Mouse (Mus musculus) CH12.LX (cell line): ENCODE data around the gene Gm17455. TPM values are rescaled to one million over a fixed set of nuclear protein-coding genes. Genes with fewer than 3 reads are reported as not detected.
A peak's percentile ranks its signal among the peaks of the same experiment; 100 is the strongest.

ENCODE experiments used
- DNase-seq: peaks from one replicate; pipeline ENCODE4 v3.0.0-alpha.2; 2013; ENCODE audit errors: extremely low read depth
- H3K27ac ChIP-seq: 2 replicates; pipeline ENCODE4 v1.5.1; 2012; ENCODE audit warnings: low read depth, mild to moderate bottlenecking, control low read depth, moderate library complexity; ENCODE audit not compliant: insufficient read depth
- H3K27me3 ChIP-seq: replicated peaks from 2 replicates; pipeline ENCODE3; 2012; ENCODE audit warnings: inconsistent platforms
- H3K36me3 ChIP-seq, 2 experiments: replicated peaks in 1 of 2; 2 replicates each; pipeline versions ENCODE3 to v1.6.1; 2012; ENCODE audit warnings: inconsistent platforms in 1 of 2, low read length in 1 of 2, mild to moderate bottlenecking in 1 of 2, mixed read lengths in 1 of 2, moderate library complexity in 1 of 2; ENCODE audit not compliant: control insufficient read depth in 1 of 2, insufficient read depth in 1 of 2
- H3K4me1 ChIP-seq, 2 experiments: 2 replicates each; pipeline ENCODE4 v1.6.1; 2012; ENCODE audit warnings: inconsistent platforms in 1 of 2, moderate library complexity in 1 of 2; ENCODE audit not compliant: insufficient read depth in 2 of 2, control insufficient read depth in 1 of 2
- H3K4me2 ChIP-seq: 2 replicates; pipeline ENCODE4 v1.6.1; 2012; ENCODE audit warnings: low read depth, mild to moderate bottlenecking, control low read depth; ENCODE audit not compliant: poor library complexity, insufficient read depth, severe bottlenecking
- H3K4me3 ChIP-seq, 3 experiments: fragments of 150-350 bp in 1 of 3; sonication (generic) in 1 of 3; replicated peaks in 1 of 3; 2 replicates each; pipeline versions ENCODE3 to v1.5.1; 2011 to 2012; ENCODE audit warnings: low read depth in 2 of 3, low read length in 2 of 3, mild to moderate bottlenecking in 2 of 3, moderate library complexity in 2 of 3, control low read depth in 1 of 3, improper control_type of control experiment in 1 of 3, inconsistent platforms in 1 of 3, mixed read lengths in 1 of 3; ENCODE audit not compliant: poor library complexity in 1 of 3
- H3K79me2 ChIP-seq: replicated peaks from 2 replicates; pipeline ENCODE4 v1.6.1; 2012; ENCODE audit warnings: mild to moderate bottlenecking, moderate library complexity; ENCODE audit not compliant: control insufficient read depth, poor library complexity, insufficient read depth, severe bottlenecking; ENCODE audit errors: extremely low read depth
- H3K9ac ChIP-seq: 2 replicates; pipeline ENCODE4 v1.6.1; 2012; ENCODE audit warnings: low read depth, mild to moderate bottlenecking, control low read depth, moderate library complexity; ENCODE audit not compliant: insufficient read depth
- H3K9me3 ChIP-seq: replicated peaks from 2 replicates; pipeline ENCODE3; 2012; ENCODE audit warnings: low read length, inconsistent platforms, mixed read lengths
- BHLHE40 ChIP-seq: IDR thresholded peaks from 2 replicates; pipeline ENCODE4 v1.6.1; 2011; ENCODE audit warnings: mild to moderate bottlenecking, low read depth, low read length, improper control_type of control experiment
- CHD1 ChIP-seq: IDR thresholded peaks from 2 replicates; pipeline ENCODE4 v1.6.1; 2012; ENCODE audit warnings: low read depth, low read length, improper control_type of control experiment, inconsistent platforms
- CHD2 ChIP-seq: IDR thresholded peaks from 2 replicates; pipeline ENCODE4 v1.6.1; 2011; ENCODE audit warnings: low read length, improper control_type of control experiment
- CTCF ChIP-seq, 2 experiments: IDR thresholded peaks in 1 of 2; conservative IDR thresholded peaks in 1 of 2; 2 replicates each; pipeline ENCODE4 v1.5.1; 2011 to 2012; ENCODE audit warnings: low read depth in 2 of 2, low read length in 2 of 2, improper control_type of control experiment in 1 of 2, inconsistent platforms in 1 of 2, mild to moderate bottlenecking in 1 of 2, moderate library complexity in 1 of 2
- E2F4 ChIP-seq: IDR thresholded peaks from 2 replicates; pipeline ENCODE4 v1.6.1; 2011; ENCODE audit warnings: low read depth, low read length, improper control_type of control experiment; ENCODE audit not compliant: insufficient replicate concordance
- EP300 ChIP-seq: IDR thresholded peaks from 2 replicates; pipeline ENCODE4 v1.6.1; 2011; ENCODE audit warnings: low read length, improper control_type of control experiment
- ETS1 ChIP-seq: conservative IDR thresholded peaks from 2 replicates; pipeline ENCODE4 v1.6.1; 2012; ENCODE audit warnings: low read depth, mild to moderate bottlenecking, inconsistent platforms, low read length, improper control_type of control experiment, moderate library complexity
- JUN ChIP-seq: IDR thresholded peaks from 2 replicates; pipeline ENCODE4 v1.6.1; 2011; ENCODE audit warnings: low read depth, mild to moderate bottlenecking, low read length, improper control_type of control experiment, moderate library complexity; ENCODE audit not compliant: insufficient read depth
- JUND ChIP-seq: conservative IDR thresholded peaks from 2 replicates; pipeline ENCODE4 v1.6.1; 2011; ENCODE audit warnings: low read depth, low read length, improper control_type of control experiment
- KAT2A ChIP-seq: IDR thresholded peaks from 2 replicates; pipeline ENCODE4 v1.6.1; 2012; ENCODE audit warnings: low read length, improper control_type of control experiment, inconsistent platforms; ENCODE audit not compliant: insufficient replicate concordance
- MAZ ChIP-seq: IDR thresholded peaks from 2 replicates; pipeline ENCODE4 v1.6.1; 2012; ENCODE audit warnings: low read depth, mild to moderate bottlenecking, inconsistent platforms, low read length, improper control_type of control experiment, moderate library complexity
- MEF2A ChIP-seq: IDR thresholded peaks from 2 replicates; pipeline ENCODE4 v1.6.1; 2014; ENCODE audit warnings: low read depth, mild to moderate bottlenecking, inconsistent platforms, low read length, improper control_type of control experiment, borderline replicate concordance
- MXI1 ChIP-seq: IDR thresholded peaks from 2 replicates; pipeline ENCODE4 v1.6.1; 2011; ENCODE audit warnings: mild to moderate bottlenecking, low read depth, low read length, improper control_type of control experiment
- MYC ChIP-seq: IDR thresholded peaks from 2 replicates; pipeline ENCODE4 v1.6.1; 2011; ENCODE audit warnings: low read depth, mild to moderate bottlenecking, improper control_type of control experiment, low read length
- NELFE ChIP-seq: IDR thresholded peaks from 2 replicates; pipeline ENCODE4 v1.6.1; 2011; ENCODE audit warnings: low read depth, low read length, improper control_type of control experiment
- NRF1 ChIP-seq: IDR thresholded peaks from 2 replicates; pipeline ENCODE4 v1.6.1; 2014; ENCODE audit warnings: low read depth, mild to moderate bottlenecking, inconsistent platforms, low read length, improper control_type of control experiment, moderate library complexity
- PAX5 ChIP-seq: IDR thresholded peaks from 2 replicates; pipeline ENCODE4 v1.6.1; 2012; ENCODE audit warnings: low read length, inconsistent platforms, mixed read lengths
- POLR2AphosphoS2 ChIP-seq: IDR thresholded peaks from 2 replicates; pipeline ENCODE4 v1.6.1; 2011; ENCODE audit warnings: low read depth, low read length, improper control_type of control experiment
- RAD21 ChIP-seq: IDR thresholded peaks from 2 replicates; pipeline ENCODE4 v1.6.1; 2011; ENCODE audit warnings: low read depth, mild to moderate bottlenecking, low read length, improper control_type of control experiment, moderate library complexity
- RCOR1 ChIP-seq: conservative IDR thresholded peaks from 2 replicates; pipeline ENCODE4 v1.6.1; 2012; ENCODE audit warnings: low read depth, mild to moderate bottlenecking, inconsistent platforms, low read length, improper control_type of control experiment
- SMC3 ChIP-seq: IDR thresholded peaks from 2 replicates; pipeline ENCODE4 v1.6.1; 2011; ENCODE audit warnings: low read depth, low read length, improper control_type of control experiment
- UBTF ChIP-seq: IDR thresholded peaks from 2 replicates; pipeline ENCODE4 v1.6.1; 2012; ENCODE audit warnings: low read depth, mild to moderate bottlenecking, inconsistent platforms, low read length, improper control_type of control experiment, moderate library complexity
- USF2 ChIP-seq: conservative IDR thresholded peaks from 2 replicates; pipeline ENCODE4 v1.6.1; 2011; ENCODE audit warnings: low read depth, low read length, improper control_type of control experiment
- ZNF384 ChIP-seq: IDR thresholded peaks from 2 replicates; pipeline ENCODE4 v1.6.1; 2012; ENCODE audit warnings: low read depth, low read length, improper control_type of control experiment, inconsistent platforms
- dilution Hi-C: fragments of 300-500 bp; cut with MboI; formaldehyde crosslinking; loops from 2 replicates; pipeline ENCODE4 v1.14.3; 2020; ENCODE audit warnings: low sequenced_read_pairs; ENCODE audit not compliant: extremely low pct_unique_long_range_greater_than_20kb, extremely low pct_ligation_motif_present
- in situ Hi-C: fragments of 300-500 bp; cut with MboI; formaldehyde crosslinking; loops from 3 replicates; pipeline ENCODE4 v1.14.3; 2019; ENCODE audit warnings: low sequenced_read_pairs, low pct_ligation_motif_present, low pct_unique_long_range_greater_than_20kb, mixed read lengths
- polyA plus RNA-seq: library from polyadenylated mRNA; unstranded; fragments of >175 nt; gene quantifications from 2 replicates; pipeline ENCODE4 v1.2.1, GENCODE M21; 2012; ENCODE audit warnings: low read depth; ENCODE audit not compliant: insufficient read length
- total RNA-seq, 2 experiments: library from RNA; depleted of rRNA; stranded (reverse); fragments of 300-350 nt in 1 of 2; fragments of >200 nt in 1 of 2; gene quantifications; 2 replicates each; pipeline ENCODE4 v1.2.3; 2012 to 2014

Gm17455 gene
- total and polyA plus RNA-seq, 3 experiments: not detected

DNA sequence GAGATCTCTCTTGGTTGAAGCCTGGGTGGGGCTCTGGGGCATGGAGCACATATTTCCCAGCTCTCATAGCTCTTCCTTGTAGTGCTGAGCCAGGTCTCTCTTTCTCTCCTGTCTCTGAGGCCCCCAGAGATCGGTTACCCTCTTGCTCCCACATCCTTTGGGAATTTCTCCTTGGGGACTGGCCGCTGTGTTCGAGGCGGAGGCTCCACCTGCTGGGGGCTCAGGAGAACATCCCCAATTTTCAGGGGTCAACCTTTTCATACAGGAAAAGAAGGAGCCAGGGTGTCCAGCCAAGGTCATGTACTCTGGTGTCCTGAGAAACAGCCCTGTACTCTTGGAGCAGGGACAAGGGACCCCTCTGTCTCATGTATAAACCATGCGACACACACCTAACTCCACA, 12.3 kb downstream of the Gm17455 start:
- dilution Hi-C loops: no loop called here
- TF ChIP-seq POLR2AphosphoS2 (no peak), KAT2A (no peak), ETS1 (no peak), PAX5 (no peak), MEF2A (no peak), RAD21 (peak; percentile 43), CTCF (conservative IDR thresholded peaks at IDR 0.05 in 1 of 2, IDR thresholded peaks at IDR 0.05 in 1 of 2; ENCODE audit: low read depth in 2 of 2, low read length in 2 of 2) (peak in 1 of 2 experiments; percentile 60; a peak in 2 of 4 replicates), JUND (no peak), MXI1 (no peak), NELFE (no peak), UBTF (no peak), CHD2 (no peak), JUN (no peak), USF2 (no peak), MAZ (no peak), SMC3 (peak; percentile 61), BHLHE40 (no peak), EP300 (no peak), NRF1 (no peak), MYC (no peak), RCOR1 (no peak), ZNF384 (no peak), E2F4 (no peak), CHD1 (no peak)
- Histone ChIP-seq H3K9me3 (no peaks in the 10 kb centered on the region), H3K4me3 (no peak overlapping the region), H3K4me2 (no peak overlapping the region), H3K27me3 (peaks cover 22% of the 10 kb centered on the region), H3K27ac (no peak overlapping the region), H3K79me2 (no peaks in the 10 kb centered on the region), H3K4me1 (peaks cover 6 to 31% of the 10 kb centered on the region in 2 experiments), H3K9ac (no peak overlapping the region), H3K36me3 (no peaks in the 10 kb centered on the region)
- in situ Hi-C loops: loop anchor here (5.0 to 10.0 kb wide), 3 partner anchors 113 to 341 kb away; partner anchors contain the start of gene Slc29a3
- no peak for DNase-seq
